10 mouse cellular contexts compared by ENCODE assay signal in the genomic region with DNA sequence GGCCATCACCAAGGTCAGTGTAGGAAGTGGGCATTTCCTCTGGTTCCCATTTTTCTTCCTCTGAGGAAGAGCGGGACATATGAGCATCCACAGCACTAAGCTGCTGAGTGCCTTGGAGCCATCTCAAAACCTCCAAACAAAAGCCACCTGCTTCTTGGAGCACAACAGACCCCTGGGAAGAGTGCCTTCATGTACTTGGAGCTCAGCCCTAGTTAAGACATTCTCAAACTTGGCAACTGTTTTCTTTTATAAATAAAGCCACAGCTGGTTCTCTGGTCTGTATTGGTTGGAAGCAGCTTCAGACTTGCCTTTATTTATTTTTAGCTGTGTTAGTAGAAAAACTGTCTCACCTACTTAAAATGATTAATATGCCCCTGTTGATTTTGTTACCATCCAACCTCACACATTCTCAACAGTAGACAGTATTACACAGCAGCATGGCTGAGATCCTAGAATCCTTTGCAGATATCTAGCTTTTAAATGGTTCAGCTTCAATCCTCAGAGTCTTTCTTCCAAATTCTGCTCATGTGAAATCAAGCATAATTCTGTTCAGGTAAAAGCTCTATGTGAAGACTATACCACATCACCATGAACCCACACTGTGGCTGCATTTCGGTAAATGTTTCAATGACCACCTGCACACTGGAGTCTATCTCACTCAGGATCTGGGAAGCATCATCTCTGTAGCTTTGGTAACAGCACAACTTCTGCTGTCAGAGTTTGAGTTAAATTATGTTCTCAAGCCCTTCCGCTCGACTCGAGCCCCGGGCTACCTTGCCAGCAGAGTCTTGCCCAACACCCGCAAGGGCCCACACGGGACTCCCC.
DNase-seq lines count a peak whose midpoint lies in the region; ATAC-seq and TF ChIP-seq lines count a peak whose summit lies in the region.
"Had no signal": no experiment of that assay in that cellular context is flagged by ENCODE, and none has a peak within 500 bp of the region (broad histone marks: within the 10 kb centered on the region; RNA-seq: fewer than 3 reads in every experiment).

No protein-coding gene starts in this region.

- no peak for TF ChIP-seq CTCF in midbrain, postnatal 0 days (IDR thresholded peaks at IDR 0.05)

- H3K4me2 ChIP-seq in midbrain, postnatal 0 days (ENCODE audit: low read depth, low read length, poor library complexity, severe bottlenecking), result no peak overlapping the region
- H3K4me2 ChIP-seq in midbrain, embryonic 14.5 days (ENCODE audit: low read length), result no peak overlapping the region
- H3K4me2 ChIP-seq in midbrain, embryonic 13.5 days (replicated peaks), result no peak overlapping the region
- H3K4me2 ChIP-seq: liver, embryonic 13.5 days had no signal

- H3K4me3 ChIP-seq in midbrain, postnatal 0 days (ENCODE audit: low read depth, low read length), result no peak overlapping the region
- H3K4me3 ChIP-seq in midbrain, embryonic 14.5 days (replicated peaks; ENCODE audit: low read depth, low read length), result no peak overlapping the region
- H3K4me3 ChIP-seq in midbrain, embryonic 13.5 days (replicated peaks), result no peak overlapping the region
- H3K4me3 ChIP-seq: liver, embryonic 13.5 days had no signal

- no peaks in the 10 kb centered on the region for H3K36me3 ChIP-seq in midbrain, postnatal 0 days (ENCODE audit: insufficient read depth, low read length)
- H3K36me3 ChIP-seq in midbrain, embryonic 14.5 days (ENCODE audit: control insufficient read depth, insufficient read depth, low read length), result no peaks in the 10 kb centered on the region
- no peaks in the 10 kb centered on the region for H3K36me3 ChIP-seq in midbrain, embryonic 13.5 days
- H3K36me3 ChIP-seq: liver, embryonic 13.5 days had no signal

- no peaks in the 10 kb centered on the region for H3K27me3 ChIP-seq in midbrain, postnatal 0 days (ENCODE audit: insufficient read depth, low read length)
- no peaks in the 10 kb centered on the region for H3K27me3 ChIP-seq in midbrain, embryonic 14.5 days (ENCODE audit: control insufficient read depth, insufficient read depth, low read length)
- no peaks in the 10 kb centered on the region for H3K27me3 ChIP-seq in midbrain, embryonic 13.5 days
- H3K27me3 ChIP-seq: liver, embryonic 13.5 days had no signal

- H3K9ac ChIP-seq in midbrain, postnatal 0 days (replicated peaks; ENCODE audit: low read length, poor library complexity, severe bottlenecking), result no peak overlapping the region
- H3K9ac ChIP-seq in midbrain, embryonic 14.5 days (replicated peaks; ENCODE audit: low read length), result no peak overlapping the region
- H3K9ac ChIP-seq in midbrain, embryonic 13.5 days (replicated peaks), result no peak overlapping the region
- H3K9ac ChIP-seq: liver, embryonic 13.5 days had no signal

- peak; percentile 9 for DNase-seq in gastrocnemius, postnatal 25 days
- no peak for DNase-seq in gastrocnemius, postnatal 36 days
- peak; percentile 40 for DNase-seq in midbrain, postnatal 0 days (ENCODE audit: low spot score)
- DNase-seq in midbrain, embryonic 14.5 days, result no peak
- peak; percentile 29 for DNase-seq in heart, postnatal 4 days
- DNase-seq in skeletal muscle tissue, adult 2 months (ENCODE audit: low read depth, low spot score), result peak; percentile 10
- DNase-seq in gastrocnemius, adult 18-20 months (ENCODE audit: low spot score), result no peak
- DNase-seq: cerebellum, adult 18-20 months; liver, embryonic 13.5 days had no signal

- no peaks in the 10 kb centered on the region for H3K9me3 ChIP-seq in midbrain, postnatal 0 days (ENCODE audit: low read length)
- no peaks in the 10 kb centered on the region for H3K9me3 ChIP-seq in midbrain, embryonic 14.5 days (ENCODE audit: control insufficient read depth, low read length)
- no peaks in the 10 kb centered on the region for H3K9me3 ChIP-seq in midbrain, embryonic 13.5 days
- H3K9me3 ChIP-seq: liver, embryonic 13.5 days had no signal

- ATAC-seq in midbrain, postnatal 0 days (ENCODE audit: low FRiP score), result no peak
- ATAC-seq in midbrain, embryonic 14.5 days (ENCODE audit: low FRiP score, low TSS enrichment), result no peak
- ATAC-seq in midbrain, embryonic 13.5 days, result no peak

- WGBS in midbrain, postnatal 0 days, result 86% methylated on average over 8 of the region's 8 CpGs
- WGBS in midbrain, embryonic 14.5 days, result 95% methylated on average over 8 of the region's 8 CpGs
- 97% methylated on average over 8 of the region's 8 CpGs for WGBS in midbrain, embryonic 13.5 days

- H3K4me1 ChIP-seq in midbrain, postnatal 0 days (ENCODE audit: insufficient read depth, low read length), result no peaks in the 10 kb centered on the region
- no peaks in the 10 kb centered on the region for H3K4me1 ChIP-seq in midbrain, embryonic 14.5 days (ENCODE audit: control insufficient read depth, insufficient read depth, low read length)
- H3K4me1 ChIP-seq in midbrain, embryonic 13.5 days (replicated peaks), result no peaks in the 10 kb centered on the region
- H3K4me1 ChIP-seq: liver, embryonic 13.5 days had no signal

- H3K27ac ChIP-seq in midbrain, postnatal 0 days (ENCODE audit: low read depth, low read length), result no peak overlapping the region
- no peak overlapping the region for H3K27ac ChIP-seq in midbrain, embryonic 14.5 days (replicated peaks; ENCODE audit: low read depth, low read length)
- no peak overlapping the region for H3K27ac ChIP-seq in midbrain, embryonic 13.5 days
- H3K27ac ChIP-seq: liver, embryonic 13.5 days had no signal

- intact Hi-C loops in gastrocnemius, postnatal 36 days (cut with DNase I), result no loop called here

Comparison
In these comparisons a context has a peak if more than half of its experiments do, and no peak if none do; other contexts are left out.
1. DNase-seq: peak in gastrocnemius, postnatal 25 days (single experiment), midbrain, postnatal 0 days (single experiment), heart, postnatal 4 days (single experiment) and skeletal muscle tissue, adult 2 months (single experiment); none in gastrocnemius, postnatal 36 days (0 of 2), midbrain, embryonic 14.5 days (single experiment) and gastrocnemius, adult 18-20 months (single experiment).